Mouse (Mus musculus): ENCODE results near the gene Adprh.
"Not testable (repeated sequence)": the region's sequence is repeated elsewhere in the genome, so short reads cannot be mapped to it uniquely, and the experiment has no call there.

Gene Adprh

DNA sequence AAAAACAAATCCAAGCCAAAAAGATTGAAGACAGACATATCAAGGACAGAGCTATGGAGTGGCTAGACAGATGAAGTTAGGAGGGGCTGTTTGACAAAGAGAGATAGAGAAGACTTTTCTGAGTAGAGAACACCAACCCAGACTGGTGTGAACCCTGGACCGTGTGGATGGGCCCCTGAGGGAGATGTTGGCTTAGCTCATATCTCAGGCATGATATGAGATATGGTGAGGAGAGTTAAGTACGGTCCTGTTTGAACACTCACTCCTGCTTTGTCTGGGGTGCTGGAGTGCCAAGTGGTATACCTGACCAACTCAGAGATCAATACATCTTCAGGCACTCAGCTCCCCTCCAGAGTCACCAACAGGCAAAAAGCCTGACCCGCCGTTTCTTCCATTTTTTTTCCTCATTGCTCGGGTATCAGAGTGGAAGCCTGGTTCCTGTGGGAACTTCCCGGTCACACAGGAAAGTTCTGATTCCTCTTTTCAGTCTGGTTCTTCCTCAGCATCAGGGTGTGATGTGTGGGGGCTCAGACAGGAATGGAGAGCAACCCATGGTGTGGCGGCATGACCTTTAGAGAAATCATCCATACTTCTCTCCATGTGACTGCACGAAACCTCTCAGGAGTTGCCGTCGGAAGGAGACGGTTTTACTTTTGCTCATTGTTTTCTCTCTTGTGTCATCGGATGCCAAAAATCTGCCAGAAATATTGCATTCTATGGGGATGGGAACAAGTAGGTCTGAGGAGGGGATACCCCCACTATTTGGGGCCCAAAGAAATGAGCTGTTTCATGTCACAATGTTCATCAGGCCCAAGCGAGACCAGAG is 14.8 kb upstream of the Adprh start:
- no peak for DNase-seq (ENCODE audit: low spot score in 2 of 2)

DNA sequence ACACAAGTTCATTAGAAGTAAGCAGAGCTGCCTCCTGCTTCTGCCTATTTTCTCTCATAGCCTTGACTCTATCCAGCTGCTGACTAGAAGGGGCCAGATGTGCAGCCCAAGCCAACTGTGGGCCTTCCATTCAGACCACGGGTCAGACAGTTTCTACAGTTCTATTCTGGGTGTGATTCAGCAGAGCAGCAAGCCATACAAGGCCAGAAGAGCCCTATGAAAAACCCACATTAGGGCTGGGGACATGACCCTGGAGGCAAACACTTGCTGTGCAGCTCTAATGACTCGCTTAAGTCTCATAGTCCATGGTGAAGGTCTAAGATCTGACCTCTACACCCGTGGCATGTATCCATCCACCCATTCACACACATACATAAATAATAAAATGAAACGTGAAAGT is 13.6 kb upstream of the Adprh start:
- no peak for DNase-seq (ENCODE audit: low spot score in 2 of 2)

DNA sequence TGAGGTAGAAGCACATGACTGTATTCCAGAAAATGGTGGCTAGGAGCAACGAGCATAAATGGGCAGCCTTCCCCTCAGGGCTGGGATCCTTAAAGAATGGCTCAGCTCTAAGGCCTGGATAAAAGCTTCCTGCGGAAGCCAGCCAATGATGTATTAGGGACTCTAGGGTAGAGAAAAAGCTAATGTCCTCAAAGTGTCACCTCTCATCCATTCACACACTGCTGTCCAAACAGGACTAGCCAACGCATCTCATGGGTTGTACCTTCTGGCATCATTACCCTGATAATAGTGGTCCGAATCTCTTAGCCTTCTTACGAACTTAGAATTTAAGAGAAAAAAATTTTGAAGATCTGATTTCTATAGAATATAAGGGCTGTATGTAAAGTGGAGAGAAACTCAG is 10.8 kb upstream of the Adprh start:
- DNase-seq (ENCODE audit: low spot score in 2 of 2): no peak

DNA sequence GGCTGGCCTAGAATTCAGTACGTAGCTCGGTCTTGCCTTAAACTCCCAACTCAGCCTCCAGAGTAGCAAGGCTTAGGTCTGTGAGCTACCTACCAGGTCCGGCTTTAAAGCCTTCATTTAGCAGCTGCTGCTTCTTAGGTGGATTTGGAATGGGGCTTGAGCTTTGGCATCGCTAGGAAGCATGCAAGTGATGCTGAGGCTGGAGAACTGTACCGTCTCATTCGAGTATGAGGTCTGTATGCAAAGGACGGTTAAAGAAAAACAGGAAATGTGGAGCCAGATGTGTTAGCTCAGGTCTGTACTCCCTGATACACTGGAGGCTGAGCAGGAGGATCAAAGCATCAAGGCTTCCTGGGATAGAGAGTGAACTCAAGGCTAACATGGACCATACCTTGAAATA is 9.7 kb upstream of the Adprh start:
- no peak for DNase-seq (ENCODE audit: low spot score in 2 of 2)

DNA sequence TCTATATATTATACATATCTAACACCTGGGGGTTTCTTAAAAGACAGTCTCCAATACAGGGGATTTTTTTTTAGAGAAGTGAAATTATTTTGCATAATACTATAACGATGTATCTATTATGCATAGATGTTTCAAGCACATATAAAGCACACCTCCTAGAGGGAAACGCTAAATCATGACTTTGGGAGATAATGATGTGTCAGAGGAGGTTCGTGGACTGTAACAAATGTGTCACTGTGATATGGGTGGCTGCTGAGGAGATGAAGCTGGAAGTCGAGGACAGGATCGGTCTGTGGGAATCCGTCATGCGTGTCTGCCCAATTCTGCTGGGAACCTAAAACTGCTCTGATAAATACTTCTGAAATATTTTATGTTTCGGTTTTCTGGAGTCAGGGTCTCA is 9.2 kb upstream of the Adprh start:
- DNase-seq (ENCODE audit: low spot score in 2 of 2): no peak

DNA sequence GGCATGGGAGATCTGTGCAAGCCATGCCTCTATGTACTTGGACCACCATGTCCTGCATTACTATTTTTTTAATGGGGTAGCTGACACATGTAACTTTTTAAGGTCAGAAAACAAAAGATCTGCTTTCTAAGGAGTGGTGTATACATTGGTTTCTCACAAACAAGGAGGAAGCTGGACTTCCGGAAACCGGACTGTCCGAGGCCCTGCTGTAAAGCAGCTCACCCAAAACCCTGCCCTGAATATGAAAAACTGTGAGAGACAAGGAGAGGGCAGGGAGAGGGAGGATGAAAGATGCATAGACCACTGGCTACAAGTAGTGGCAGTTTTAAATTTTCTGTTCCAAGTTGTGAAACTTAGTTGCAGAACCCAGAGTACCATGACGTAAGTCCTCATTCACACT is 7.5 kb upstream of the Adprh start:
- DNase-seq (ENCODE audit: low spot score in 2 of 2): no peak

DNA sequence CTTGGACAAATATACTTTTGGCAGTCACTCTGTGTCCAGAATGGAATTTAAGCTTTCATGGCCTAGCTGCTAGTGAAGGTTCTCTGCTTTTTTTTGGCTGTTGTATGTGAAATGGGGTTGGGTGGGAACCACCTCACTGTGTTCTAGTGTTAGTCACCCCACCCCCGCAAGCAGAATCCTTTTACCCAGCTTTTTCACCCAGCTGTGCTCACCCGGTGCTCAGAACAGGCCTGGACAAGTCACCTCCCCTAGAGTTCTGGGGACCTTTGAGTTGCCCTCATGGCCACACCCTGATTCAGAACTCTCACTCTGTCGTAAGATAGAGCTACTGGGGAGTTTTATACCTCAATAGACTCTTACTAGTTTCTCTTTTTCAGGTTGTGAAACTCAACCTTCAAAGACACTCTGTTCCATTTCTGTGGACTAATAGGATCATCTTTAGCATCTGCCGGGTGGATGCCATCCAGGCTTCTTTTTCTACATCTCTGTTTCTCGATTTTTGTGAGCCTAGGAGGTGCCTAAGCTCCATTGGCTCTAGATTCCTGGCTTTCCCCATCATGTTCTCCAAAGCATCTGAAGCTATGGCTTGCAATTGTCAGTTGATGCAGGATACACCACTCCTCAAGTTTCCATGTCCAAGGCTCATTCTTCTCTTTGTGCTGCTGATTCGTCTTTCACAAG is 6.2 kb upstream of the Adprh start:
- no peak for DNase-seq (ENCODE audit: low spot score in 2 of 2)

DNA sequence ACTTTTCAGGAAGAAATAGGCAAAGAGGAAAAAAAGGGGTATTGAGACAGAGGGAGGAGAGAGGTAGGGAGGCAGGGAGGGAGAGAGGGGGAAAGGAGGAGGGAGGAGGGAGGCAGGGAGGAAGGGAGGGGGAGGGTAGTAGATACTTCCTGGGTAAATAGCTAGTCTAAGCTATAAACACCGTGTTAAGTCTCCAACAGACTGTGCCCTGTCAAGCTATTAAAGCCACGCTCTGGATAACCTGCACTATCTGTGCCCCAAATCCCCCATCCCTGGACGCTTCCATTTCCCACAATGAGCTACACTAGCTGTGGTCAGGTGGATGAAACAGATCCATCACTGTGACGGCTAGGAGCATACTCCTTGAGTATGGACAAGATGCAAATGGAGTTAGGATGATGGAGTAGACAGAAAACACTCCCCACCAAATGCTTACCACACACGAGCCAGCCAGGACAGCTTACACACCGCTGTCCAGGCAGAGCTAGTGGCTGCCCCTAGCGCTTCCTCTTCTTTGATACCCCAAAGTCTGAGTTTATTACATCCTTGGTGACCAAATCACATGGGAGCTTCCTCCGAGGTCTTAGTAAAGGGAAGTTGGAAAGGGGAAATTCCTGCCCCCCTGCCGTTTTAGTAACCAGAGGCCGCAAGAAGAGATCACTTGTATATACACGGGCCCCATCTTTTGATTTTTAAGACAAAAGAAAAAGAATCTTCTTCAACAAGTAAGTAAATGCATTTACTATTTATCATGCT is 4.5 kb upstream of the Adprh start:
- no peak for DNase-seq (ENCODE audit: low spot score in 2 of 2)

DNA sequence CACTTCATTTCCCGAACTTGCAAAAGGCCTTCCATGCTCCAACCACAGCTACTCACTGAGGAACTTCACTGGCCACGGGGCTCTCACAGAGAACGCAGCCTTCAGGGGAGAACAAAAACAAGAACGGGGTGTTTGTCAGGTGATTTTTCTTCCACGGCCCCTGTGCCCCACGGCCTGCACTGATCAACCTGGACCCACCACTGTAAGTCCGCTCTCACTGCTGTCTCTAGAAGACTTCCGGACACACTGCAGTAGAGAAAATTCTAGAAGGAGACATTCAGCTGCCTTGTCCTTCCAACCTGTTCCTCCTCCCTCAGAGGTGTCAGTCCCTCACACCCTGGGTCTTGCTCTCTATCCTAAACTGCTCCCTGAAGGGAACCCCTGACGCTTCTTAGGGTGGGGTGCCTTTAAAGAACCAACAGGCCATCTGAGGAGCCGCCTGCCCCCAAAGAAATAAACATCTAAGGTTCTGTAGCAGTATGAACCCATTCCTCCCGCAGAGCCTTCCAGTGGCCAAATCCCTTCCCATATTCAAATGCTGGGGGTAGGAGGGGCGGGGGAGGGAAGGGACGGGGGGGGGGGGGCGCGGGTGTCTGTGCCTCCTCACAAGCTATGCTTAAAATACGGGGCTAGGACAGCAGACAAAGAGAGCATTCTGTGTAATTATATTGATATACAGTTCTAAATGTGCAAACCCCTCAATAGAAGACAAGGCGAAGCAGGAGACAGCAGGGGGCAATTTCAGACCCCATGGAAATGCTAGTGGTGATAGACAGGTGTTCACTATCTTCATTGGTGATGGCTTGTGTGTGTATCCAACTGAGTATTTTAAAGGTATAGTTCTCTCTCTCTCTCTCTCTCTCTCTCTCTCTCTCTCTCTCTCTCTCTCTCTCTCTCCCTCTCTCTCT is 3.3 kb upstream of the Adprh start, which contains the start of gene Cd80:
TSS of gene Cd80 (plus strand) at position 51 of the 908 bp plus-strand sequence.
- DNase-seq (ENCODE audit: low spot score in 2 of 2): no peak

DNA sequence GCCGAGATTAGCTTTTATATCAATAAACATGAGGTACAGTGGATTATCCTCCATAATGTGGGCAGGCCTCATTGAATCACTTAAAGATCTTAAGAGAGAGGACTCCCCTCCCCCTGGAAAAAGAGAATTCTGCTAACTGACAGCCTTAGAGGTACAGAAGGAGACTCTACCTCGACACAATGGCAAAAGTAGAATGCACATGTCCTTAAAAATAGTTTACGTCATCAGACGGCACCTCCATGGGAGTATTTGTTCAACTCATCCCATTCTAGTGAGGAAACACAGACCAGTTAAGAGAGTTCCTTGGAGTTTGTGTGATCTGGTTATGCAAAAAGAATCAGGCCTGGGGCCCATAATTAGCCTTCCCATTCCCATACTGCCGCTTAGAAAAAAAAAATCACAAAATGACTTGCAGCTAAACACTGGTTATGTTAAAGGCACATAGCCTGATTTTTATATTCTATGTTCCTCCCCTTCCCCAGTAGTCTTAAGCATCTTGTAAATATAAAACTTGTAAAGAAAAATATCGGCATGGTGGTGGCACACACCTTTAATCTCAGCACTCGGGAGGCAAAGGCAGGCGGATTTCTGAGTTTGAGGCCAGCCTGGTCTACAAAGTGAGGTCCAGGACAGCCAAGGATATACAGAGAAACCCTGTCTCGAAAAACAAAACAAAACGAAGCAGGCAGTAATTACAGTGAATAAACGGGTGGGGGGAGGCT is 2.2 kb upstream of the Adprh start:
- DNase-seq (ENCODE audit: low spot score in 2 of 2): no peak

DNA sequence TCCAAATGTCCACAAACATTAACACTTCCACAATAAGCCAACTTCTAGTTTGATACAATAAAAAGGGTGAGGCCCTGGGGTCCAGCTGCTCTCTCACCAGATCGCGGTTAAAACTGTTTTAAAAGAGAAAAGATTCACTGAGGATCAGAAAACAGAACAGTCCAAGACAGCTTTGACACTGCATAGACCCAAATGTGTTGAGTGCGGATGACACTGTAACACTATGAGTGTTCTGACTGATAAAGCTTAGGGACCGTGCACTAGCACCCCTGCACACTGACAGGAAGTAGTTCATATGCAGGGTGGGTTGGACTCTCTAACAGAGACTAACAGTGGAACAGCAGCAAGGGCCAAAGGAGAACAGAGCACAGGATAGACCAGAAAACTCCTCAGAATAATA is 1.4 kb upstream of the Adprh start:
- DNase-seq (ENCODE audit: low spot score in 2 of 2): no peak

DNA sequence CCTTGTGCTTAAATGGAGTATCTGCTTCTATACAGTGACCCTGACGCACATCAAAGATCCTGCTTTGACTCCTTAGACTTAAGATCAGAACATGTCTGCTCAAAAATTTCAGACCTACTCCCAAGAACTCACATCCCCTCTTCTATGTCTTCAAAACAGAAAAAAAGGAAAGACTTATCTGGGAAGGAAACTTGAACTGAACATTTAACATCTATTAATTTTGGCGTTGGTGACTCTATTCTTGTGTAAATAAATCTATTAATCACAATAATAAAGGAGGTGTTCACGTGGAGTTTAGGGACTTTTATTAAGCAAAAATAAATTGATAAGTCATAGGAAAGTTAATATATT is 675 bp upstream of the Adprh start:
- no peak for DNase-seq (ENCODE audit: low spot score in 2 of 2)

DNA sequence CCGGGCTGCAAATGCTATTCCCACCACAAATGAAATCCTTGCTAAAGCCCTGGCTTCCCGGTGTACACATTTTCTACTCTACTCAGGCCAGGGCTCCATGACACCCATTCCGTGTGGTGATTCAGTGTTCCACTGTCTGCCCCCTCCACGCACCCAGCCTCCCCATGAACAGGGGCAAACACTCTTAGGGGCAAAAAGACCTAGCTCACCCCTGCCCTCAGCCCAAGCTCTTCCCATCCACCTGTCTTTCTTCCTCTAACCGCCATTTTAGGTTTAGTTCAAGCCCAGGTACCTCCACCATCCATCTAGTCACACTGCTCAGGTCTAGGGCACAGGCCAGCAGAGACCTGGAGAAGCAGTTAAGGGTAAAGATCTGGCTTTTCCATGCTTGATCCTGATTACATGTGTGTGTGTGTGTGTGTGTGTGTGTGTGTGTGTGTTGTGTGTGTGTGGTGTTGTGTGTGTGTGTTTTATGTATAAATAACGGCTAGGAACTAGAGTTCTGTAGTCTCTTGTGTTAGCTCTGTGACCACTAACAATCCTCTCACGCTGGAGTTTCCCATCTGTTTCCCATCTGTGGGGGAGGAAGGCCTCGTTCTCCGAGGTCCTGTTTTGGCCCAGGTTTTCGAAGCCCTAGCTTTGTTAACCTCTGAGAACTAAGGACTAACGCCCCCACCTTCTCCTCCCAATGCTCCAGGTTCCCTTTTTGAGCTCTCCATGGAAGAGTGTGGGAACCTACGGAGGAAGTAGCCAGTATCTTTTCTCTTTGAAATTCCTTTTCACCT is 890 bp downstream of the Adprh start:
- no peak for DNase-seq (ENCODE audit: low spot score in 2 of 2)

DNA sequence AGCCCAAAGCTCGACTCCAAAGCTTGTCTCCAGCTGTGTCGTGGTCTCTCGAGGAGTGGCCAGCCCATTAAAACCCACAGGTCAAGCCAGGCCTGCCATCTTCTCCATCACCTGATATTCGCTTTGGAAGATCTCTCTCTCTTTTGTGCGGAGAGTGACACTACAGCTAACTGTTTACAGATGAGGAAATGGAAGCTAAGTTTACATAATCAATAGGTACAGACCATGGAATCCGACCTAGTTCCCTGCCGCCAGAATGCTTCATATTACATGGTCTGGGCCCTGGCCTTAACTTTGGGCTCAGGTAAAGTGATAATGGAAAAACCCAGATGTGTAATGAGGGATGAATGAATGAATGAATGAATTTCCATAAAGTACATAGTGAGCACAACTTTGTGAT is 1.8 kb downstream of the Adprh start:
- DNase-seq (ENCODE audit: low spot score in 2 of 2): no peak

DNA sequence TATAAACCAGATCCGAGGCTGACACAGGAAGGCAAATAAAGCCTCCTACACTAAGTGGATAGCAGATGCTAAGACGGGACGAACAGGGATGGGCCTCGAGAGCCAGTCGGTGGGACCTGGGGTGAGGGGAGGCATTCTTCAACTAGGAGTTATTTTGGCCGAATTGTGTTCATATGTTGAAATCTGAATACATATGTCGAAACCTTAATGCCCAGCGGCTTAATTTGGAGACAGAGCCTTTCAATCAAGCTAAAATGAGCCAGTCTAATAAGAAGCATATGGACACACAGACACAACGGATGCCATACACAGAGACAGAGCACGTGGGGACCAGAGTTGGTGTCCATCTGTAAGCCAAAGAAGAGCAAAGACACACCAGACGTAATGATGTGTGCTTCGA is 4.0 kb downstream of the Adprh start:
- no peak for DNase-seq (ENCODE audit: low spot score in 2 of 2)

DNA sequence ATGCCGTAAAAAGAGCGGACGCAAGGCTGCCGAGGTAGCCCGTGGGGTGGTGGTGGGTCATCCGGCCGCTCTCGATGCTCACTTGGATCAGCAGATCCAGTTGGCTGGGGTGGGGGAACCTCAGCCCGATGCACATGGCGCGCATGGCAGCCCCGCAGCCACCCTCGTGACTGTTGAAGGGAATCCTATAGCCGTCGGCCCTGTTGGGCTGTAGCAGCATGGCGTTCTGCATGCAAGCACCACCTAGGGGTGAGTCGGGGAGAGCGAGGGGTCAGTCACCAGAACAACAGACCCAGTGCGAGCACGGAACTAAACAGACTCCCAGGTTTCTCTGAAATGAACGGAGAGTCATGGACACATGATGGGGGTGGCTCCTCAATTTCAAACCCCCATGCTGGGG is 5.1 kb downstream of the Adprh start:
- DNase-seq (ENCODE audit: low spot score in 2 of 2): no peak

DNA sequence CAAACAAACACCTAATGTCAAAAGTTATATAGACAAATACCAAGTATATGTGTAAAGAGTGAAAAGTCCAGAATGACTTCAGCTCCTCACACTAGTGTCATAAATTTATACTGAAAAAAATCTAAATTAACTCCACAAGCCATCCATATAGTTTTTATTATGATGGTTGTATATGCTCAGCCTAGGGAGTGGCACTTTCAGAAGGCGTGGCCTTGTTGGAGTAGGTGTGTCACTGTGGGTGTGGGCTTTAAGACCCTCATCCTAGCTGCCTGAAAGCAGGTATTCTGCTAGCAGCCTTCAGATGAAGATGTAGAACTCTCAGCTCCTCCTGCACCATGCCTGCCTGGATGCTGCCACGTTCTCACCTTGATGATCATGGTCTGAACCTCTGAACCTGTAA is 6.4 kb downstream of the Adprh start:
- not testable (repeated sequence) for DNase-seq (ENCODE audit: low spot score in 2 of 2)

DNA sequence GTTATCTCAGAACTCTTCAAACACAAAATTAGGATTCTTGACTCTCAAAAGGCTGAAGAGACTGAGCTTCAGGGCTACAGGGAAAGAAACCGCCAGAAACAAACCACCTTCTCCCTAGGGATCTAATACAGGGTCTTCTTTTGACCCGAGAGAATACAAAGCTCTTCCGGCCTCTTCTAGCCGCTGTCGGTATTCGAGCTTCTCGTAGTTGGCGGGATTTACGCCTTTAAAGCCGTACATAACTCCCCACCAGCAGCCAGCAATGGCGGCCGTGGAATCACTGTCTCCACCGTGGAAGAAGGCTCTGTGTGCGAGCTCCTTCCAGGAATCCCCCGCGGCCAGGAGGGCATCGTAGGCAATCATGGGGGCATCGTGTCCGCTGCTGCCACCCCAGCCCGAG is 6.9 kb downstream of the Adprh start:
- DNase-seq (ENCODE audit: low spot score in 2 of 2): no peak

DNA sequence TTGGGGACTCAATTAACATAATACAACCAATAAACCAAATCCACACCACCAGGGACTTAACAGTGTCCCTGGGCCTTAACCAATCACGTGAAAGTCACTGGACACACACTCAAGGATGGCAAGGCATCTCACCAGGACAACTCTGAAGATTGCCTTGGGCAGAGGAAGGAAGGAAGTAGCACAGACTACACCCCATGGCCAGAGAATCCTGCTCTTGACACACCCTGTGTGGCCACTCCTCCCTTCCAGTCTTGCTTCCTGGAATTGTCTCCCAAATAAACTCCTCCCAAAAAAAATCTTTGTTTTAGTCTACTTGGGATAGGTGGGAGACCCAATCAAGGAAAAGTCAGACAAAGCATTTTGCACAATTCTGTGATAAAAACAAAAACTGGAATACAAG is 7.5 kb downstream of the Adprh start:
- DNase-seq (ENCODE audit: low spot score in 2 of 2): no peak

DNA sequence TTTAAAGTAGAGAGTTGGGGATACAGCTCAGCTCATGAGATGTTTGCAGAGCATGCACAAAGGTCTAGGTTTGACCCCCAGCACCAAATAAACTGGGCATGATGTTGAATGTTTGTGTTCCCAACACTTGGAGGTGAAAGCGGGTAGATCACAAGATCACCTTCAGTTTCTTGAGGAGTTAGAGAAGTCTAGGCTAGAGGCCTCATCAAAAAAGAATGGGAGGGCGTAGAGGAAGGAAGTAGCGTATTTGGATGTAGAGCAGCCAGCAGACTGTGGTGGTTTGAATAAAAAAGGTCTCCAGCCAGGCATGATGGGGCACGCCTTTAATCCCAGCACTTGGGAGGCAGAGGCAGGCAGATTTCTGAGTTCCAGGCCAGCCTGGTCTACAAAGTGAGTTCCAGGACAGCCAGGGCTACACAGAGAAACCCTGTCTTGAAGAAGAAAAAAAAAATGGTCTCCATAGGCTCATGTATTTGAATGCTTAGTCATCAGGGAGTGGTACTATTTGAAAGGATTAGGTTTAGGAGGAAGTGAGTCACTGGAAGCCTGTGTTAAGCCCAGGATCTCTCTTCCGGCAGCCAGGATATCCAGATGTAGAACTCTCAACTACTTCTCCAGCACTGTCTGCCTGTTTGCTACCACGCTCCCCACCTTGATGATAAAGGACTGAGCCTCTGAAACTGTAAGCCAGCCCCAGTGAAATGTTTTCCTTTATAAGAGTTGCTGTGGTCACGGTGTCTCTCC is 8.6 kb downstream of the Adprh start:
- no peak for DNase-seq (ENCODE audit: low spot score in 2 of 2)
